Mouse (Mus musculus): ENCODE results near the gene Susd1.

DNA sequence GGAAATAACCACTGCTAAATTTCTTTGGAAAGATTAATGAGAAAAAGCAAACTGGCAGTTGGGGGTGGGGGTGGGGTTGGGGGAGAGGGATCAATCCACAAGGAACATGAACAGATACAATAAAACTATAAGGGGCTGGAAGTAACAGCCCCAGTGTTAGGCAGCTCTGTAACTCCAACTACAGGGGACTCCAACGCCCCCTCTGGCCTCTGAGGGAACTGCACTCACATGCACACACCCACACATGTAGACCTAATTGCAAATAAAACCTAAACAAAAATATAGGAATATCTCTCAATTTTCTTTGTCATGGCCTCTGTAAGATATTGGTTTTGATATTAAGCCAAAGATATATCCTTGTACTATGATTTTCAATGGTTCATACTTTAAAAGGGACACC is 83.0 kb downstream of the Susd1 start:
- TF ChIP-seq POLR2A (IDR thresholded peaks at IDR 0.05; ENCODE audit: low read depth, low read length) (no peak), CTCF (IDR thresholded peaks at IDR 0.05; ENCODE audit: extremely low read depth, insufficient read depth, insufficient read length, insufficient replicate concordance) (no peak)

Data from spleen, adult 2 months (tissue).